Mouse (Mus musculus): ENCODE measurements around the gene Trip10. TPM values are rescaled to one million over a fixed set of nuclear protein-coding genes. Genes with fewer than 3 reads are reported as not detected.
A peak's percentile ranks its signal among the peaks of the same experiment; 100 is the strongest.

Gene Trip10
- not detected in 2 replicates for polyA plus RNA-seq (2012; ENCODE audit: insufficient read depth, insufficient read length, low replicate concordance, missing spikeins)

DNA sequence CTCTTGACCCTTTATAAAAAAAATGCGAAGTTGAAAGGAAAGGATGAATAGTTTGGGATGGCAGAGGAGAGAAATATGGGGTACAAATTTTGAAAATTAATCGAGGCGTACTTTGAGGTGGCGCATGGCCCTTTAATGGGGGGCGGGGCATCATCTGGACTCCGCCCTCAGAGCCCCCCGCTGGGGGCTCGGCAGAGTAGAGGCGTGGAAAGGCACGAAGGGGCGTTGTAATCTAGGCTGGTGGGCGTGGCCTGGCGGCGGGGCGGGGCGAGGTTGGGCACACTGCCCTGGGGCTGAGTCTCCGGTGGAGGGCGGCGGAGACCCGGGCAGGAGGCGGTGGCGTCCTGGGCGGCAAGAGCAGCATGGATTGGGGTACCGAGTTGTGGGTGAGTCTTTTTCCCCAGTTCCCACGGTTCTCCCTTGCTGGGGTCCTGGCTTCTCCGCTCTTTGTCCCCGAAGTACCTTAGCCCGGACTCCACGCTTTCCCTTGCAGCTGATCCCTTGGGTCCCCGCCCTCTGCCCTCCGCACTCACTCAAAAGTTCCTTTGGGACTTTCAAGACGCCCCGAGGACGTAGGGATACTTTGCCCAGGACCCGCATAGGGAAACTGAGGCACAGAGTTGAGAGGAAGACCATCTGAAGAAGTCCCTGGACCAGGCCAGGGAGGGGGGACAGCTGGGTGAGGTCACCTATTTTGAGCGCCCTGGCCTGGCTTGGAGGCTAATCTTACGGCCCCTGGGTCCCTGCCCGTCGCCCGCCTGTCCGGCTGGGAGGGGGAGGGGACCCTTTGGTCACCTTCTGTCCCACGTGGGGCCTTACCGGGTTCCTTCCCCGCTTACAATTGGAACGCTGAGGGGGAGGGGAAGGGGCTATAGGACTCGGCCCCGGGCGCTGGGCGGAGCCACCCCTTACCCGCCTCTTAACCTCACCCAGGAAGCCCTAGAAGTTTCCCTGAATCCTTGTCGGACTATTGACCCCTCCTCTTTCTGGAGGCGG is at the start of gene Trip10:
TSS of gene Trip10 (plus strand) at position 270 of the 996 bp plus-strand sequence.
- Histone ChIP-seq H3K4me1 (ENCODE audit: control insufficient read depth, insufficient read depth, low read length) (peaks cover 31% of the 10 kb centered on the region), H3K4me3 (ENCODE audit: insufficient read depth, low read depth, low read length) (peak within 1 kb of the TSS; percentile 60), H3K27ac (ENCODE audit: insufficient read depth, low read depth, low read length) (peak within 1 kb of the TSS; percentile 47)
- TF ChIP-seq CTCF (IDR thresholded peaks at IDR 0.05; ENCODE audit: insufficient read depth, low read depth, low read length) (no peak), POLR2A (IDR thresholded peaks at IDR 0.05; ENCODE audit: insufficient read depth, low read depth, low read length) (no peak)
- WGBS = under 1% methylated on average over 52 of the region's 52 CpGs

DNA sequence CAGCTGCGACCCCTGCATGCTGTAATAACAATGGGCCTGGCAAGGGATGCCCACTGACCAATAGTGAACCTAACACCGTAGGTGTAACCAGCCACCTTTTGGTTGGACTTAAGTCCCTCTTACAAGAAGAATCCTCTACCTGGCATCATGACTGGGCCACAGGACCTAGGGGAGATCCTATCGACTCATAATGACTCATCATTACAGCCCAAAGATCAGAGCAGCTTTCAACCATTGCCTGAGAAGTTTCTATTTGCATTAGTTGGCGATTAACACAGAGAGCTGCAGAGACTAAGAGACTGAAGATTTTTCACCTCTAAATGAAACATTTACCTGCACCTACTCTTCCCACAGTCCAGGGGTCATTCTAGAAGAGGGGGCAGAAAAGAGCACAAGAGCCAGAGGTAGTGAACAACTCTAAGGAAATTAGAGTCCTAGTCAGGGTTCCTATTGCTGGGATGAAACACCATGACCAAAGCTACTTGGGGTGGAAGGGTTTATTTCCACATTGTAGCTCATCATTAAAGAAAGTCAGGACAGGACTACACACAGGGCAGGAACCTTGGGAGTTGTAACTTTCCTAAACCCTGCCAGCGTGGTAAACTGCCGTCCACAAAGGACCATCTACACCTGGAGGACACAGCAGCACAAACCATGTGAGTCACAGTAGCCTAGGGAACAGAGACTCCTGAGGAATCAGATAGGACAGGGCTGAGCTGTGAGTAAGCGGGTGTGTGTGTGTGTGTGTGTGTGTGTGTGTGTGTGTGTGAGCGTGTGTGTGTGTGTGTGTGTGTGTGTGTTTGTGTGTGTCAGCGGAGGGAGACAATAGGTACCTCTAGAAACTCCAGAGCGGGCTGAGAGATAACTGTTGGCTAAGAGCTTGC is 47.2 kb upstream of the Trip10 start:
- Histone ChIP-seq H3K27ac (ENCODE audit: insufficient read depth, low read depth, low read length) (no peak overlapping the region), H3K4me3 (ENCODE audit: insufficient read depth, low read depth, low read length) (no peak overlapping the region), H3K4me1 (ENCODE audit: control insufficient read depth, insufficient read depth, low read length) (no peaks in the 10 kb centered on the region)
- 85% methylated on average over 9 of the region's 10 CpGs for WGBS
- TF ChIP-seq POLR2A (IDR thresholded peaks at IDR 0.05; ENCODE audit: insufficient read depth, low read depth, low read length) (no peak), CTCF (IDR thresholded peaks at IDR 0.05; ENCODE audit: insufficient read depth, low read depth, low read length) (no peak)

DNA sequence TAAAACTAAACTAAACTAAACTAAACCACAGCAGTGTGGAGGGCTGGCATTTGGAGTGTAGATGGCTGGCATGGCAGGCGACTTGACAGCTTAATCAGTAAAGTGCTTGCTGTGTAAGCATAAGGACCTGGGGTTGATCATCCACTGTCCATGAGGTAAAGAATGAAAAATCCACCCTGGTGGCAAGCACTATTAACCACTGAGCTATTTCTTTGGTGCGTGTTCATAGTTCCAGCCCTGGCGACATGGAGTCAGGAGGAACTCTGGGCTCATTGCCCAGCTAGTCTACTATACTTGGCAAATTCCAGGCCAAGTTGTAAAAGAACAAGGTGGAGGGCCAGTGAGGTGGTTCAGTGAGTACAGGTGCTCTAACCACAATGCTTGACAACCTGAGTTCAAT is 41.3 kb upstream of the Trip10 start:
- no peak for TF ChIP-seq CTCF (IDR thresholded peaks at IDR 0.05; ENCODE audit: insufficient read depth, low read depth, low read length)
- TF ChIP-seq POLR2A (IDR thresholded peaks at IDR 0.05; ENCODE audit: insufficient read depth, low read depth, low read length) = no peak
- H3K4me1 ChIP-seq (ENCODE audit: control insufficient read depth, insufficient read depth, low read length) = no peaks in the 10 kb centered on the region
- WGBS = 74% methylated on average over 3 of the region's 3 CpGs

DNA sequence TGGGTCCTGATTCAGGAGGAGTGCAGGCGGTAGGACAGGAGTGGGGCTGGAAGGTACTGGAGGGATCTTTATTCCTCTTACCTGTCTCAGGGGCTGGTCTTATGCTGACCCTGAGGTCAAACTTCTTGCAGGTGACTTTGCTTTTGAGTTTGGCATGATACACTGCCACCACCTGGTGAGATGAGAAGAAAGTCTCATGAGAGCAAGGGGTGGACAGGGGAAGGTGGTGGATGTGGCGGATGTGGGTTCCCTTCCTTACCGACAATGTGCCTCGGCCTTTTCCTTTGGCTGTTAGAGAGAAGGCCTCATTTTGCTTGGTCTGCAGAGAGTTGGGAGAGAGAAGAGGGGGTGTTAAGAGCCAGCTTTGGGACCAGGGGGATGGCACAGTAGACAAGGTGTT is 39.9 kb upstream of the Trip10 start:
- WGBS = 80% methylated on average over 4 of the region's 4 CpGs
- H3K27ac ChIP-seq (ENCODE audit: insufficient read depth, low read depth, low read length) = no peak overlapping the region
- TF ChIP-seq POLR2A (IDR thresholded peaks at IDR 0.05; ENCODE audit: insufficient read depth, low read depth, low read length) = no peak
- no peak for TF ChIP-seq CTCF (IDR thresholded peaks at IDR 0.05; ENCODE audit: insufficient read depth, low read depth, low read length)

More for the DNA sequence above, 41.3 kb upstream of the Trip10 start:
- Histone ChIP-seq H3K27ac (ENCODE audit: insufficient read depth, low read depth, low read length) (no peak overlapping the region), H3K4me3 (ENCODE audit: insufficient read depth, low read depth, low read length) (no peak overlapping the region)

DNA sequence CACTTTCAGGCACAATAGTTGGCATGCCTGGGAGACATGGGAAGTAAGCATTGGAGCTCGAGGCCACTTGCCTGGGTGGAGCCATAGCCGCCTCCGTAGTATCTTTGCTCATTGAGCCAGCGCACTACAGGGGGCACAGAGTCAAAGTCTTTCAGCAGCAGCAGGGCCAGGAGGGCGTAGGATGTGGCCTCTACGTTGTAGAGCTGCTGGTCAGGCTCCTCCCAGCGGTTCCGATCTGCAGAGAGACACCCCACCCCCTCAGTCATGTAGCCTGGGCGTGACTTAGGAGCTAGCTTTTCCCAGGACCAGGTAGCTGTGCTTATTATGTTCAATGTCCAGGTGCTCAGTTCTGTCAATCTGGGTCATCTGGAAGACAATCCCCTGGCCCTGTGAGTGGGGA is 37.8 kb upstream of the Trip10 start:
- no peak overlapping the region for H3K4me3 ChIP-seq (ENCODE audit: insufficient read depth, low read depth, low read length)
- 63% methylated on average over 9 of the region's 9 CpGs for WGBS
- TF ChIP-seq POLR2A (IDR thresholded peaks at IDR 0.05; ENCODE audit: insufficient read depth, low read depth, low read length) = no peak
- TF ChIP-seq CTCF (IDR thresholded peaks at IDR 0.05; ENCODE audit: insufficient read depth, low read depth, low read length) = no peak
- no peak overlapping the region for H3K27ac ChIP-seq (ENCODE audit: insufficient read depth, low read depth, low read length)
- no peaks in the 10 kb centered on the region for H3K4me1 ChIP-seq (ENCODE audit: control insufficient read depth, insufficient read depth, low read length)

More for the DNA sequence above, 39.9 kb upstream of the Trip10 start:
- Histone ChIP-seq H3K4me1 (ENCODE audit: control insufficient read depth, insufficient read depth, low read length) (no peaks in the 10 kb centered on the region), H3K4me3 (ENCODE audit: insufficient read depth, low read depth, low read length) (no peak overlapping the region)

DNA sequence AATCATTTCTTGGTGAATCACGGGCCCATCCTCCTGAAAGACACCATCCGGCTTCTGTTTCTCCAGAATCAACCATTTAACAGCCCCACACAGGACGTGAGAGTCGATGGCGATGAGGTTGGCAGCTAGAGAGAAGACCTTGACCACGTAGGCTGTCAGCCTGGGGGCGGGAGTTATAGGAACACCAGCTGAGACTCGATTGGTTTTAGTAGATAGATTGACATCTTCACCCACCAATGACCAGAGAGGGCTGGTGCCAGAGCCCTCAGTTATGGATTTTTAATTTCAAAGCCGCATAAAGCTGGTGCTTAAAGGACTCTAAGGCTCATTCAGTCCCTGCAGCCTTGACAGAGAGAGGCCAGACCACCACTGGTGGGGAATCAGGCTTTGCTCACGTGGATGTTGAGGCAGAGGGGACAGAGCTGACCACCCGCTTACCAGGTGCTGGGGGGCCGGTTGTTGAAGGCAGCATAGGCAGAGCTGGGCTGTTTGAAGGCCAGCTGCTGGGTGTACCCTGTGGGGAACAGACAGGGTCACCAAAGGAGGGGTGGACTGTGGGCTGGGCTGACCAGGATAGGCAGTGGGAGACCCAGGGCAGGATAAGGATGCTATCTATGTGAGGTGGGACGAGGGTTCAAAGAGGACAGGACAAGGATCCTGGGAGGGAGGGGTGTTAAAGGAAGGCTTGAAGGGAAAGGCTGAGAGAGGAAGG is 34.4 kb upstream of the Trip10 start:
- WGBS = 53% methylated on average over 13 of the region's 13 CpGs
- TF ChIP-seq POLR2A (IDR thresholded peaks at IDR 0.05; ENCODE audit: insufficient read depth, low read depth, low read length) = no peak
- TF ChIP-seq CTCF (IDR thresholded peaks at IDR 0.05; ENCODE audit: insufficient read depth, low read depth, low read length) = no peak
- Histone ChIP-seq H3K27ac (ENCODE audit: insufficient read depth, low read depth, low read length) (no peak overlapping the region), H3K4me1 (ENCODE audit: control insufficient read depth, insufficient read depth, low read length) (0 out of 2 replicates have a peak, but pooled peaks cover 3% of the 10 kb centered on the region), H3K4me3 (ENCODE audit: insufficient read depth, low read depth, low read length) (no peak overlapping the region)

DNA sequence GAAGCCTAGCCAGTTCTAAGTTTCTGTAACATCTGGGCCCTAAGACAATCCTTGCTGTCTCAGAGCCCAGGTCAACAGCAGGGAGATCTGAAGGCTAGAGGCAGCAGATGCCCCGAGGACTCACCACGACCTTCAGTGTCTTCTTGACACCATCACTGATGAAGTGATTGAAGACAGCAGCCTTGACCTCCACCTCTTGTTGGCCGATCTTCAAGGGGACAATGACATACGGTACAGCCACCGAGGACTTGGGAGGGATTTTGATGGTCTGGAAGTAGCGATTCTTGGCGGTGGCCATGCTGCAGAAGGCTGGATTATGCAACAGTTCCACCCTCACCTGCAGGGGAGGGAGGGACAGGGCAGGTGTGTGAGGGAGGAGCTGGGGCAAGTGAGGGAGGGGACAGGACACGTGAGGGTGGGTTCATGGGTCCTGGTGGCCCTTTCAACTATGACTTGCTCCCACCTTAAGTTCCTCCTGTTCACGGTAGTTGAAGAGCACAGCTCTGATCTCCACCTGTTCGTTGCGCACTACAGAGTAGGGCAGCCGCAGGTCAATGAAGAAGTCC is 30.8 kb upstream of the Trip10 start:
- no peak overlapping the region for H3K27ac ChIP-seq (ENCODE audit: insufficient read depth, low read depth, low read length)
- TF ChIP-seq CTCF (IDR thresholded peaks at IDR 0.05; ENCODE audit: insufficient read depth, low read depth, low read length) (no peak), POLR2A (IDR thresholded peaks at IDR 0.05; ENCODE audit: insufficient read depth, low read depth, low read length) (no peak)
- WGBS = 80% methylated on average over 12 of the region's 12 CpGs
- 0 out of 2 replicates have a peak, but pooled peaks cover 3% of the 10 kb centered on the region for H3K4me1 ChIP-seq (ENCODE audit: control insufficient read depth, insufficient read depth, low read length)
- H3K4me3 ChIP-seq (ENCODE audit: insufficient read depth, low read depth, low read length) = no peak overlapping the region
